Mouse (Mus musculus) testis, postnatal 10 days (tissue): ENCODE data around the gene Frmd4b.
A peak's percentile ranks its signal among the peaks of the same experiment; 100 is the strongest.
"Not testable (repeated sequence)": the region's sequence is repeated elsewhere in the genome, so short reads cannot be mapped to it uniquely, and the experiment has no call there.

Experiments used
- DNase-seq: peaks from one replicate; pipeline ENCODE4 v3.0.0; 2021; ENCODE audit warnings: low spot score

Gene Frmd4b

GRCm38 (mm10) chr6:97472873-97473550 lies 144.3 kb downstream of the Frmd4b start:
- DNase-seq = no peak

GRCm38 (mm10) chr6:97463898-97464524 lies 153.3 kb downstream of the Frmd4b start:
- peak; percentile 58 for DNase-seq

GRCm38 (mm10) chr6:97462421-97462820 lies 154.9 kb downstream of the Frmd4b start:
- no peak for DNase-seq

- DNase-seq = no peak
Observed at GRCm38 (mm10) chr6:97459112-97459511, 158.2 kb downstream of the Frmd4b start.

GRCm38 (mm10) chr6:97458358-97458757 lies 159.0 kb downstream of the Frmd4b start:
- no peak for DNase-seq

GRCm38 (mm10) chr6:97457954-97458353 lies 159.4 kb downstream of the Frmd4b start:
- DNase-seq = no peak

GRCm38 (mm10) chr6:97457210-97457609 lies 160.1 kb downstream of the Frmd4b start:
- DNase-seq = no peak

GRCm38 (mm10) chr6:97452223-97452622 lies 165.1 kb downstream of the Frmd4b start:
- DNase-seq = no peak

- no peak for DNase-seq
Observed at GRCm38 (mm10) chr6:97449806-97450205, 167.5 kb downstream of the Frmd4b start.

GRCm38 (mm10) chr6:97447020-97447419 lies 170.3 kb downstream of the Frmd4b start:
- no peak for DNase-seq

- no peak for DNase-seq
Observed at GRCm38 (mm10) chr6:97444145-97444544, 173.2 kb downstream of the Frmd4b start.

GRCm38 (mm10) chr6:97443522-97443921 lies 173.8 kb downstream of the Frmd4b start:
- peak; percentile 64 for DNase-seq

- DNase-seq = no peak
Observed at GRCm38 (mm10) chr6:97441357-97441756, 176.0 kb downstream of the Frmd4b start.

GRCm38 (mm10) chr6:97438918-97439645 lies 178.3 kb downstream of the Frmd4b start:
- DNase-seq = no peak

- DNase-seq = no peak
Observed at GRCm38 (mm10) chr6:97434753-97435152, 182.6 kb downstream of the Frmd4b start.

- DNase-seq = no peak
Observed at GRCm38 (mm10) chr6:97431309-97432004, 185.9 kb downstream of the Frmd4b start.

GRCm38 (mm10) chr6:97430519-97430918 lies 186.8 kb downstream of the Frmd4b start:
- DNase-seq = no peak

GRCm38 (mm10) chr6:97429688-97430343 lies 187.5 kb downstream of the Frmd4b start:
- DNase-seq = no peak

- DNase-seq = peak; percentile 83
Observed at GRCm38 (mm10) chr6:97419771-97420446, 197.4 kb downstream of the Frmd4b start.

- DNase-seq = peak; percentile 89
Observed at GRCm38 (mm10) chr6:97416972-97417554, 200.3 kb downstream of the Frmd4b start.

GRCm38 (mm10) chr6:97415578-97415977 lies 201.8 kb downstream of the Frmd4b start:
- DNase-seq = not testable (repeated sequence)
